Mouse (Mus musculus) 3134 (cell line): ENCODE measurements around the gene Ifna5.

Experiments
- DNase-seq: peaks from one replicate; pipeline ENCODE4 v3.0.0-alpha.2; 2011; ENCODE audit warnings: low spot score; ENCODE audit not compliant: insufficient read length; ENCODE audit errors: extremely low read depth

The Ifna5 gene

DNA sequence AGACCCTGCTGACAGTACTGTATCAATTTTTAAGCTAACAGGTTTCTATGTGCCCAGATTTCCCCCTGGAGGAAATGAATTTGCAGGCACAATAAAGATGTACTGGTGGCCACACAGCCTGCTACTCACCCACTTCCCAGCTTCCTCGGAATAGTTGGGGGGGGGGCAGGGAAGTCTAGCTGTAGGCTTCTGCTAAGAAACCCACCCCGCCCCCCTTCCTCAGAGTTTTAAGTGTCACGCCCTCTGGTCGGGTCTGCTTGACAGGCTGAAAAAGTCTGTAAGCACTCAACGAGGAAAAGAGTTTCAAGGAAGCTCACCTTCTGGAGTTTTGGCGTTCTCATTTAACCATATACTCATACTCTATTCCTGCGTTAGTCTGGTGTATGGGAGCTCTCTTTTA is 28.0 kb downstream of the Ifna5 start:
- no peak for DNase-seq

DNA sequence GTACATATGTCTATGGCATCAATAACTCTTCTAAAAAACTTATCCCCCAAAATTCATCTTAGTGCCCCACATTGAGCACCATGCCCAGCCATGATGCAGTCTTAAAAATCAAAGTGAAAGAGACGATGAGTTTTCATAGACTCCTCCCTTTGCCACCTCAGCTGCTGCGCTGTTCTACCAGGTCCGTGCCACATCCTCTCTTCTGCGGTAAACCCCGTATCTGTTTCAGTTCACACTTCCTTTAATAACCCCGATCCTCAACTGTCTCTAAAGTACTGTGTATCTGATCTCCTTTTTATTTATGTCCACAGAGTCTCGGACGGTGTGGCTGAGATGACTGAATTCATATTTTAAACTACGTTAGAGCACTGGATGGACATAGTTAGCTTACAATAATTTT is 29.3 kb downstream of the Ifna5 start:
- no peak for DNase-seq

DNA sequence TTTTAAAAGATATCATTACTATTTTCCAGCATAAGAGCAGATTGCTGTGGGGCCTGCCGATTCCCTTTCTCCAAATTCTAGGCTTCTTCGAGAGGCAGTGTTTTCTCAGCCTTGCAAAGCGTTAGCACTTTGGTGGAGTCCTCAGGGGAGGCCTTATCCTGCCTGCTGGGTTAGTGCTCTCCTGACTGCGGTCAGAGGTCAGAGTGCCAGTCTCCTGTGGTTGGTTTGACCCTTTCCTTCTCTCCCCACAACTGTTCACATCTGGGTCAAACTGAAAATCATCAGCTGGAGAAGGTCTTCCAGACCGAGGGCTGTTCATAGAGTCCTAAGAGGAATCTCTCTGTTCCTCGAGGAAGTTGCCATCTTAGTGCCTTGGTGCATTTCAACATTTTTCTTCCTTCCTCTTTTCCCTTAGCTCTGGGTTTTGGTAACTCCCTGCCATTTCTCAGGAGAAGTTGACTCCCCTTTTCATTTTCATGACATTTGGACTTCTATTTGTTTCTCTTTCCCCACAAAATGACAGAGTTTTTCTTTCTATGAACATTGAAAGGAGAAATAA is 29.8 kb downstream of the Ifna5 start:
- DNase-seq = no peak

DNA sequence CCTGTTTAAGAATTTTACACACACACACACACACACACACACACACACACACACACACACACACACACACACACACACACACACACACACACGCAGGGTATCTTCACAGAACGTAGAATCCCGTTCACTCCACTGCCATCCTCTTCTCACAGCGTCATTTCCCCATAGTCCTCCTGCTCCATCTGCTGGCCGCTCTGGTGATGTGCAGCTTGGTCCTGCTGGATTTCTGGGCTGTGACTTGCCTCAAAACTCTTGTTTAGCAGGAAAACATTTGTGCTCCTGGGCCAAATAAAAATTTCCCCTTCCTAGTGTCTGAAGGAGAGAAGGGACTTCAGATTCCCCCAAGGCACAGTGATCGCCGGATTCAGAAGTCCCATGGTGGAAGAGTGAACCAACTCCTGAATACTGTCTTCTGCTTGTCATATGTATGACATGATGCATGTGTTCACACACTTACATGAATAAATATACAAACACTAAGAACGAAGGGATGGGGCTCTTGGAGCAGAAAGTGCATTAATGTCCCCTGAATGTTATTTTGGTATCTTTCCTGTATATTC is 32.1 kb downstream of the Ifna5 start:
- peak; percentile 68 for DNase-seq

DNA sequence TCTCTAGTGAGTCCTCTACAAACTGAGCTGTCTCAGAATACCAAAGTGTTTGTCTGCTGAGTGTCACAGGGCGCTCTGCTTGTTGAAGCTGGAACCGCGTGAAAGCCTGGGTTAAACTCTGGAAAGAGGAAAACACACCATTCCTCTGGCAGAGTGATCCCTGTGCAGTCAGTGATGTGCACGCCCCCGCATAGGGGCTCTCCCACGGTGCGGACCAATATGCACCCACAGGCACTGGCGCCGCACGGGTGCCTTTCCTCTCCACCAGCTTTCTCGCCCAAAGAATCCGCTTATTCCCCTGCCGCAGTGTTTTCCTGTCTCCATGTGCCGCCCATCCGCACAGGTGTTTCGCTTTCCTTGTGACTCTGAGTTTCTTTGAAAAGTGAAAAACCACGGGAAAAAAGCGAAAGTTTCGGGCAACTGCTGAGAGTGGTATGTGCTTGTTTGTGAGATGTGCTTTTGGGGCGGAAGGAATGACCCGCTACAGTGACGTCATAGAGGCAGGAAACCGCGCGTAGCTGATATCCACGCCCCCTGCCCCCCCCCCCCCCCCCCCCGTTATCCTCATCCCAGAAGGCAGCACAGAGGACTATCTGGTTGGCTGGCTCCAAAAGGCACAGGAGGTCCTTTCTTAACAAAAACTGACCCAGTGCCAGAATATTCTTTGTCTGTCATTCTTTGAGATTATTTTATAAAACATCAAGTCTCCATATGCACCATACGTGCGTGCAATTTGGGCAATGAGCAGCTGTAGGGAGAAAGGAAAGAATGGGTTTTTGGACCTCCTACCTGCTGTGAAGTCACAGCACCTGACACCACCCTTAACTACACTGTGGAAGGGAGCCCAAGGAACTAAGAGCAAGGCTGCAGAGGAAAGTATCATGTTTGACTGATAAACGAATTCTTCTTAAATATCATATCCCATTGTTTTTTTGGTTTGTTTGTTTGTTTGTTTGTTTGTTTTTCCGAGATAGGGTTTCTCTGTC is 32.9 kb downstream of the Ifna5 start:
- peak; percentile 76 for DNase-seq

DNA sequence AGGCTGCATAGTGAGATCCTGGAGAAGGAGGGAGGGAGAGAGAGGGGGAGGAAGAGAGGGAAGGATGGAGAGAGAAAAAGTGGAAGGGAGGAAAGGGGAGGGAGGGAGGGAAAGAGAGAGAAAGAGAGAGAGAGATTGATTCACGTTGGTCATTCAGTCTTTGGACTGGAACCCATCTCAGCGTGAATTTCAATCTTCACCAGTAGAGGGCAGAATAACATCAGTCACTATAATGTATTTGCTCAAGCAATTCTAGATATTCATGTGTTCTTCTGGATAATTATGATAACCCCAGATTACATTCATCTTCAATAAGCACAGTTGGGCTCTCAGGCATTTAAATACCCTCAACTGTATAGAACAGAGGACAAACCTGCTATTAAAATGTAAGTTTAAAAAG is 37.4 kb downstream of the Ifna5 start:
- DNase-seq = peak; percentile 24

DNA sequence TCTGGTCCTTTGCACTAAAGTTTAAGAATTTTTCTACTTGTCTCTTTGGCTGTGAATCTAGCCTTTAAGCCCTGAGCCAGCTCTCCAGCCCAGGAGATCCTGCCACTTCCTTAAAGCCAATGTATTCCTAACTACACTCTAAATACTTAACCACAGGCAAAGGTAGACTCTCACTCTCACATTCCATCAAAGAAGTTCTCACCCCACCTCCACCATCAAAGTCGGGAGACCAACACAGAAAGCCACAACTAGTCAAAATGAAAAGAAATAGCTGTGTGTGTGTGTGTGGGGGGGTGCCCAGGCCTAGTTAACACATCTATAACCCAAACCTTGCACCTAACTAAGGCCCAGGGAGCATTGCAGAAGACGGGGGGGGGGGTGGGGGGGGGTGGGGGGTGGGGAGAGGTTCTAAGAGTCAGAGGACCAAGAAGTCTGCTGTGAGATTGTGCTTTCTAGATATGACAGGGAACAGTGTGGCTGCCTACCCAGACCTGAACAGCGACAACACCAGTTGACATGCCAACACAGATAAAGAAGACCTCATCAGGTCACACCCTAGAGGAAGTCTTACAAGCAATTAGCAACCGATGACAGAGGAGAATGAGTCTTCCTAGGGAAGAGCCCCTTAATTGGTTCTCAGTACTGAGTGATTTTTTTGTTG is 40.2 kb downstream of the Ifna5 start:
- DNase-seq = no peak

DNA sequence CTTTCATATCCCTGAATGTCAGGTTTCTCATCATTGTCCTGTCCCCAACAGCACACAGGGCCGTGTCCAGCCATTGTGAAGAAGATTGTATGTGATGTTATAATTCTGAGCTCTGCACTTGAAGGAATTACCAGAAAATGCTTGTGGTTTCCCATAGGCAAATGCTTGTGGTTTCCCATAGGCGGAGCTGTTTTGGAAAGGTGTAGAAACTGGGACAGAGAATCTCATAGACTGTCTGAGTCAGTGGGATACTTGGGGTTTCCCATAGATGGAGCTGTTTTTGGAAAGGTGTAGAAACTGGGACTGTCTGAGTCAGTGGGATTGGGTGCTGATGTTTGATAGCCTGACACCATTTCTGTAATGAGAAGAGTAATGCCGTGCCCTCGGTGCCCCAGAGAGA is 41.2 kb downstream of the Ifna5 start:
- peak; percentile 24 for DNase-seq

DNA sequence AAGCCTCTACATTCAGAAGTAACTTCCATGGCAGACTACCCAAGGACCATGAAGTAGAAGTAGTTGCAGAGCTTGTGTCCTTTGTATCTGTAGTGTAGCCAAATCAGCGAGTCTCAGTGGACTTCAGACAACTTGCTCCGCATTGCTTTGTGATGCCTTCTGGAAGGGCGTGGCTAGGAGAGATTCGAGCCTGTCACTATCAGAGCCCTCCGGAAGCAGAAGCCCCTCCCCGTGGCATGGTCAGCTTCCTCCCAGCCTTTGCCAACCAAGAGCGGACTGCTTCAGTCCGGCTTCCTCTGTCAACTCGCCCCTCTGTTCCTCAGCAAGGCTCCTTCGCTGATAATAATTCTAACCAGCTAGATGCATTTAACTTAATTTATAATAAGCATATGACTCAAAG is 42.9 kb downstream of the Ifna5 start:
- no peak for DNase-seq

DNA sequence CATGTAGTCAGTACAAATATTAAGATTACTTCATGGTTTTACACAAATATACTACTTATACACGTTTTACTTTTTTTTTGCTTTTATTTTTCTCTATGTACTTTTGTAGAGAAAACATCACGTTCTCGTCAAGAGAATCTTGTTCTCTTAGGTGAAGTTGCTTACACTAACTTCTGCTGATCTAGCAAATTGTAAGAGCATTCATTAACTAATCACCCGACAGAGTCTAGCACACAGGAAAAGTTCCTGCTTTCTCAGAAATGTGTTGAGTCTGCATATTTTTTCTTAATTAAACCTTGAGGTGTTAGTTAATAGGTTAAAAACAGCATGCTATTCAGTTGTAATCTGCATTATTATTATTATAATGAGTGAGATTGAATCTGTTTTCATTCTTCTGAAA is 43.4 kb downstream of the Ifna5 start:
- DNase-seq = no peak

DNA sequence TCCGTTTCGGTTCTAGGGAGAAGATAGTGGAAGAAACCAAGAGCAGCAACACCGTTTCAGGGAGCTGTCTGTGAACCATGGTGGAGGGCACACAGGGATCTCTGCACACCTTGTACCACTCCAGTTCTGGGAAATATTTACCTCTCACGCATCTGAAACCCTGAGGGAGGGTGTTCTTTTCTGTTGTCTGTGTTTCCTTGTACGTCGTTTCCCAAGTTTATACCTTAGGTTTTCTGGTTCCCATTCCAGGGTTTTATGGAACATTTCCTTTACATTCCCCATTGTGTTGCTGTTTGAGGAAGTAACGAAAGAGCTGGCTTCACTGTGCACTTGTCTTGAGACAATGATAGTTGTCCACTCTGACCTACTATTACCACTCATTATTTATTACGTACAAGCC is 44.8 kb downstream of the Ifna5 start, which contains the start of gene Ifne:
Ifne (minus strand) TSS at position 101 of the 400 bp plus-strand sequence.
- DNase-seq = no peak
